Mouse (Mus musculus): ENCODE results near the gene Rpl9-ps6. TPM values are rescaled to one million over a fixed set of nuclear protein-coding genes. Genes with fewer than 3 reads are reported as not detected.

Gene Rpl9-ps6
- polyA plus RNA-seq, 1 experiment from 2014 or later = 70.7 TPM

- no peak overlapping the region for H3K9ac ChIP-seq (replicated peaks)
- no peaks in the 10 kb centered on the region for H3K36me3 ChIP-seq
- H3K27me3 ChIP-seq = no peaks in the 10 kb centered on the region
- 85% methylated on average over 2 of the region's 2 CpGs for WGBS
- no peak overlapping the region for H3K4me3 ChIP-seq (replicated peaks)
- no peak overlapping the region for H3K27ac ChIP-seq
- no peak overlapping the region for H3K4me2 ChIP-seq (replicated peaks)
- no peaks in the 10 kb centered on the region for H3K4me1 ChIP-seq (replicated peaks)
- no peak for ATAC-seq
- H3K9me3 ChIP-seq = no peaks in the 10 kb centered on the region
These were observed 27.0 kb downstream of the Rpl9-ps6 start for GRCm38 (mm10) chr19:32439356-32439755.

- H3K4me1 ChIP-seq (replicated peaks) = no peaks in the 10 kb centered on the region
- no peak overlapping the region for H3K4me3 ChIP-seq (replicated peaks)
- no peak overlapping the region for H3K9ac ChIP-seq (replicated peaks)
- no peak overlapping the region for H3K27ac ChIP-seq
- H3K9me3 ChIP-seq = no peaks in the 10 kb centered on the region
- no peak for ATAC-seq
- 81% methylated on average over 3 of the region's 3 CpGs for whole genome bisulfite sequencing
- no peaks in the 10 kb centered on the region for H3K27me3 ChIP-seq
- H3K36me3 ChIP-seq = no peaks in the 10 kb centered on the region
- H3K4me2 ChIP-seq (replicated peaks) = no peak overlapping the region
These were observed 40.5 kb downstream of the Rpl9-ps6 start for GRCm38 (mm10) chr19:32425856-32426255.

GRCm38 (mm10) chr19:32424706-32425105 is 41.7 kb downstream of the Rpl9-ps6 start:
- no peak overlapping the region for H3K9ac ChIP-seq (replicated peaks)
- no peaks in the 10 kb centered on the region for H3K9me3 ChIP-seq
- H3K36me3 ChIP-seq = no peaks in the 10 kb centered on the region
- no peaks in the 10 kb centered on the region for H3K27me3 ChIP-seq
- H3K4me1 ChIP-seq (replicated peaks) = no peaks in the 10 kb centered on the region
- whole genome bisulfite sequencing = 86% methylated on average over 3 of the region's 3 CpGs
- H3K27ac ChIP-seq = no peak overlapping the region
- H3K4me3 ChIP-seq (replicated peaks) = no peak overlapping the region
- no peak for ATAC-seq
- no peak overlapping the region for H3K4me2 ChIP-seq (replicated peaks)

- Histone ChIP-seq H3K36me3 (no peaks in the 10 kb centered on the region), H3K4me3 (replicated peaks) (no peak overlapping the region), H3K4me2 (replicated peaks) (no peak overlapping the region), H3K9ac (replicated peaks) (no peak overlapping the region), H3K9me3 (no peaks in the 10 kb centered on the region), H3K27ac (no peak overlapping the region), H3K4me1 (replicated peaks) (no peaks in the 10 kb centered on the region), H3K27me3 (no peaks in the 10 kb centered on the region)
- 82% methylated on average over 3 of the region's 3 CpGs for WGBS
- ATAC-seq = no peak
These were observed 47.3 kb downstream of the Rpl9-ps6 start for GRCm38 (mm10) chr19:32419069-32419468.

- Histone ChIP-seq H3K27me3 (no peaks in the 10 kb centered on the region), H3K9ac (replicated peaks) (no peak overlapping the region), H3K4me1 (replicated peaks) (no peaks in the 10 kb centered on the region), H3K27ac (no peak overlapping the region), H3K4me2 (replicated peaks) (no peak overlapping the region), H3K9me3 (no peaks in the 10 kb centered on the region), H3K36me3 (no peaks in the 10 kb centered on the region), H3K4me3 (replicated peaks) (no peak overlapping the region)
- ATAC-seq = no peak
- 91% methylated on average over 7 of the region's 7 CpGs for WGBS
These were observed 49.6 kb downstream of the Rpl9-ps6 start for GRCm38 (mm10) chr19:32416692-32417317.

Other genes starting within 250 kb of the Rpl9-ps6 start
- gene Sgms1, start 76.9 kb downstream of the Rpl9-ps6 start, polyA plus RNA-seq (2015; fragmentation: Nextera tagmentation; extraction: Ambion mirVana) = 11.1 and 12.7 TPM in 2 replicates
- gene Minpp1, start 19.2 kb upstream of the Rpl9-ps6 start, polyA plus RNA-seq (2015; fragmentation: Nextera tagmentation; extraction: Ambion mirVana) = 54.4 and 54.9 TPM in 2 replicates
- 0.39 and 0.41 TPM in 2 replicates for gene Papss2, start 129.2 kb upstream of the Rpl9-ps6 start, polyA plus RNA-seq (2015; fragmentation: Nextera tagmentation; extraction: Ambion mirVana)